ENCODE assay signal across 8 mouse cellular contexts in the genomic region with DNA sequence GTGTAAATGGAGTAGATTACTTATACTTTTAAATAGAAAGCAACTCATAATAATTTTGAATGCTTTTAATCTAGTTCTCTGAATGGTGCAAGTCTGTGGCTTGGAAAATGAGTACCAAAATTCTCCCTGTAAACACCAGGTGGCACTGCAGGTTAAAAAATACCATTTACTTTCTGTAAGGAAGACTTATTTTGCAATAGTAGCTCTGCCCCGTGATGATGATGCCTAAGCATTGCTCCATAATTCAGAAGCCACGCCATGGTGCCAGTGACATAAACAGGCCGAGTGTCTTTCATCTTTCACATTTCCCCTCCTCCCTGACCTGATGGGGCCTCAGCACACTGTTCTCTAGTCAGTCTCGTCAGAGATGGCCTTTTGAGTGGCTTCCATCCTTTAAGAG. TPM values are rescaled to one million over a fixed set of nuclear protein-coding genes. Genes with fewer than 3 reads are reported as not detected.
DNase-seq lines count a peak whose midpoint lies in the region; ATAC-seq lines count a peak whose summit lies in the region.

No protein-coding gene starts in this region.

- H3K27me3 ChIP-seq in midbrain, embryonic 14.5 days (ENCODE audit: control insufficient read depth, insufficient read depth, low read length), result no peaks in the 10 kb centered on the region

- no peak overlapping the region for H3K9ac ChIP-seq in midbrain, embryonic 14.5 days (replicated peaks; ENCODE audit: low read length)

- WGBS in midbrain, embryonic 14.5 days, result 45% methylated on average over 4 of the region's 4 CpGs

- H3K4me1 ChIP-seq in midbrain, embryonic 14.5 days (ENCODE audit: control insufficient read depth, insufficient read depth, low read length), result no peaks in the 10 kb centered on the region

- no peak for ATAC-seq in midbrain, embryonic 14.5 days (ENCODE audit: low FRiP score, low TSS enrichment)

- H3K9me3 ChIP-seq in midbrain, embryonic 14.5 days (ENCODE audit: control insufficient read depth, low read length), result no peaks in the 10 kb centered on the region

- intact Hi-C loops in left cerebral cortex, postnatal 4 days (cut with DNase I), result loop anchor here (10.0 kb wide), 2 partner anchors 496 to 636 kb away; a partner anchor contains a TSS
- intact Hi-C loops in heart, postnatal 14 days (cut with DNase I), result loop anchor here (1.0 to 5.0 kb wide), 2 partner anchors 32 to 639 kb away; no protein-coding TSS in a partner anchor

- peaks cover 47% of the 10 kb centered on the region for H3K36me3 ChIP-seq in midbrain, embryonic 14.5 days (ENCODE audit: control insufficient read depth, insufficient read depth, low read length)

- no peak overlapping the region for H3K4me3 ChIP-seq in midbrain, embryonic 14.5 days (replicated peaks; ENCODE audit: low read depth, low read length)

- no peak overlapping the region for H3K4me2 ChIP-seq in midbrain, embryonic 14.5 days (ENCODE audit: low read length)

- H3K27ac ChIP-seq in midbrain, embryonic 14.5 days (replicated peaks; ENCODE audit: low read depth, low read length), result no peak overlapping the region

- peak; percentile 38 for DNase-seq in adrenal gland, postnatal 10 days
- no peak for DNase-seq in adrenal gland, adult 8-10 months
- peak; percentile 18 to 32 for DNase-seq in left cerebral cortex, adult 18-20 months (ENCODE audit: low spot score in 2 of 2)
- no peak for DNase-seq in left cerebral cortex, postnatal 4 days
- DNase-seq in R1 (ENCODE audit: low read depth, low spot score), result peak; percentile 55
- DNase-seq in heart, postnatal 14 days, result peak; percentile 27 to 55
- DNase-seq in midbrain, embryonic 14.5 days, result peak; percentile 82
- DNase-seq in natural killer cell, adult 2 months (ENCODE audit: low spot score in 2 of 2), result no peak

RNA-seq across cellular contexts. Expression of a gene that starts 21.6 kb away (rescaled TPM):
- total RNA-seq in adrenal gland, postnatal 10 days (2021), result 10 to 100 TPM; 20.3 to 24.6 TPM
- 10 to 100 TPM; 34.7 to 44.4 (median 43.2) TPM for total RNA-seq in adrenal gland, adult 8-10 months (2022)
- total RNA-seq in left cerebral cortex, adult 18-20 months (2021), result 10 to 100 TPM; 47.7 to 49.6 TPM
- 10 to 100 TPM; 28.6 to 31.6 TPM for total RNA-seq in left cerebral cortex, postnatal 4 days (2021)
- total RNA-seq in heart, postnatal 14 days (2021), result 10 to 100 TPM; 24.6 to 26.9 TPM
- 16.6 and 27.2 TPM in 2 replicates for polyA plus RNA-seq in midbrain, embryonic 14.5 days (2014; fragmentation: Nextera tagmentation; extraction: Ambion mirVana)

Comparison
In these comparisons a context has a peak if more than half of its experiments do, and no peak if none do; other contexts are left out.
1. DNase-seq: peak in adrenal gland, postnatal 10 days (single experiment), left cerebral cortex, adult 18-20 months (2 of 2), R1 (single experiment), heart, postnatal 14 days (2 of 2) and midbrain, embryonic 14.5 days (single experiment); none in adrenal gland, adult 8-10 months (single experiment), left cerebral cortex, postnatal 4 days (single experiment) and natural killer cell, adult 2 months (0 of 2).